Mouse (Mus musculus): Measurements from ENCODE around the gene Crat. TPM values are rescaled to one million over a fixed set of nuclear protein-coding genes. Genes with fewer than 3 reads are reported as not detected.
"Not testable (repeated sequence)": the region's sequence is repeated elsewhere in the genome, so short reads cannot be mapped to it uniquely, and the experiment has no call there.

The Crat gene
- total RNA-seq, 1 experiment from 2014 or later = 16.2 TPM

DNA sequence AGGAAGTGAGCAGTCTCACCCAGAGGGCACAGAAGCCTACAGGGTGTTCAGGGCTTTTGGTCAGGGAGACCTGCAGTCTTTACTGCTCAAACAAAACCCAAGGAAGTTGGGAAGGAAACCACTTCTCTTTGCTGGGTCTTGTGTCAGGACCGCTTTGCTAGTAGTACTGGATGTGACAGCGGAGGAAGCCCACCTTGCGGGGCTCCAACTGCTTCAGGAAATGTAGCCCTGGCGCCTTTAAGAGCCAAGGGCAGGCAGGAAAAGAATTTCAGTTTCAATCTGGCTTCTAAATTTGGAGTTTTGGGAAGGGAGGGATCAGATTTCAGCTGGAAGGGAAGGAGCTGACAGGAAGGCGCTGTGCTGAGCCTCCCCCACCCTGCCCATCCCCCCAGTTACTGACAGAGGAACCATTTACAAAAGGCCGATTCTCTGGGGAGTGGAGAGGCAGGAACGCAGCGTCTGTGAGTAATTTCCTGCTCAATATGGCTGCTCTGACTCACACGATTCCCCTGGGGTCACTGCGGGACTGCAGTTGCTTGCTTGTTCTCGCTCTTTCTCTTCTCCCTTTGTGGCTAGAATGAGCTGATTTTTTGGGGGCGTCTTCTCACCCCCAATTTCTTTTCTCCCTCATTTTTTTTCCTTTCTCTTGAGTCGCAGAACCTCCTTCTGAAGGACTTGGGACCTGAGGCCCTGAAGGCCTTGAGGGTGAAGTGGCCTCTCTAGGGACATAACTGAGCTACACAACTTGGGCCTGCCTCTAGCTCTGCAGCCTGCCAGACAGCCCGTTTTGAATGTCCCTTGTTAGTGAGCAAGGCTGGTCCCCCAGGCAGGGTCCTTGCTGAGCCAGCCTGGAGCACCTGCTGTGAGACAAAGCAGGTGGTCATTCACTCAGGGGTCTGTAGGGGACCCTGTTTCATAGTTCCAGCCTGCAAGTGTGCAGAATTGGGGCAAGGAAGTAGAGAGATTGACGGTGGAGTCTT is 26.2 kb upstream of the Crat start:
- ATAC-seq (ENCODE audit: extremely low read depth, insufficient number of reproducible peaks, low FRiP score, poor library complexity, severe bottlenecking) = peak; percentile 69

GRCm38 (mm10) chr2:30440701-30441517 is 25.3 kb upstream of the Crat start:
- ATAC-seq (ENCODE audit: extremely low read depth, insufficient number of reproducible peaks, low FRiP score, poor library complexity, severe bottlenecking) = peak; percentile 78

- no peak for ATAC-seq (ENCODE audit: extremely low read depth, insufficient number of reproducible peaks, low FRiP score, poor library complexity, severe bottlenecking)
Observed at GRCm38 (mm10) chr2:30440211-30440700, 24.6 kb upstream of the Crat start.

DNA sequence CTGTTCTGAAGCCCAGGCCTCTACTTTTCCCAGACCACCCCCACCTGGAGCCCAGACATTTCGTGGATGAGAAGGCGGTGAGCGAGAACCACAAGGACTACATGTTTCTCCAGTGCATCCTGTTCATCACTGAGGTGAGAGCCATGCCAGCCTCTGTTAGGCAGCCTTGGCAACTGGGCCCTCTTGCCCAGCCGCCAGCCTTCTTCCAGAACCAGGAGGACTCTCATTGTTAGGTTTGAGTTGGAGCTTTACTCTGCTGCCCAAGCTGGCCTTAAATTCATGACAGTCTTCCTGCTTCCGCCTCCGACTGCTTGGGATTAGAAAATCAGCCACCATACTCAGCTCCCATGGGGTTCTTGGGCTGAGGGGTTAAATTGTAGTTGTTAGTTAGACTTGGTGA is 24.0 kb upstream of the Crat start:
- no peak for ATAC-seq (ENCODE audit: extremely low read depth, insufficient number of reproducible peaks, low FRiP score, poor library complexity, severe bottlenecking)

DNA sequence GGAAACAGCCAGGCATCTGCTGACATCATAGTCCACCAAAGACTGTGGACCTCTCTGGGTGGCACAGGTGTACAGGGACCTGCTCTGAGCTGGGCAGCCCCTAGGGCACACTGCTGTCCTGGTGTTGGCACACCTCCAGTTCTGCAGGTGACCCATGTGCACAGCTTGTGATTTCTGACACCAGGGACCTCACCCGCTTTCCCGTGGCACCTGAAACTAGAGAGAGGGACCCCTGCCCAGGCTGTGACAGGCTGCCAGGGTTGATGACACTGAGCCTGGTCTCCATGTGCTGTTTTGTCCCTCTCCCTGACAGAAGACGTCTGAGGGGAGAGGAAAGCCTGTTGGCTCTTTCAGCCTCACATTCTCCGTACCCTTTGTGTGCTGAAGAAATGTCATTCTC is 22.2 kb upstream of the Crat start:
- ATAC-seq (ENCODE audit: extremely low read depth, insufficient number of reproducible peaks, low FRiP score, poor library complexity, severe bottlenecking) = no peak

- no peak for ATAC-seq (ENCODE audit: extremely low read depth, insufficient number of reproducible peaks, low FRiP score, poor library complexity, severe bottlenecking)
Observed at GRCm38 (mm10) chr2:30436809-30437208, 21.2 kb upstream of the Crat start.

DNA sequence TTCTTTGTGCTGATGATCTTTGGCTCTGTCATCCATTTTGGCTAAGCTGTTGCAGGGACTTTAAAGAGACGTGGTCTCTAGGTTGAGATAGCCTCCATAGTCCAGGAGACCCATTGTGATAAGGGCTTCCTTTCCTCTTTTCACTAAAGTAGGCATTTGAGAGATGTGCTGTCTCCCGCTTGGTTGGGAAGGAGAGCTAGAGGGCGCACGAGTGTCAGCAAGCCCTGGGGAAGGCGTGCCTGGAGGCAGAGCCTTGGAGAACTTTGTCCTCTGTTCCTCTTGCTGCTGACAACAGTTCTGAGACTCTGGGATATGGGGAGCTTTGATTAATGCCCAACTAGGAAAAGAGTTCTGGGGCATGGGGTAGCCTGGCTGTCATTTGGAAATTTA is 20.5 kb upstream of the Crat start:
- no peak for ATAC-seq (ENCODE audit: extremely low read depth, insufficient number of reproducible peaks, low FRiP score, poor library complexity, severe bottlenecking)

DNA sequence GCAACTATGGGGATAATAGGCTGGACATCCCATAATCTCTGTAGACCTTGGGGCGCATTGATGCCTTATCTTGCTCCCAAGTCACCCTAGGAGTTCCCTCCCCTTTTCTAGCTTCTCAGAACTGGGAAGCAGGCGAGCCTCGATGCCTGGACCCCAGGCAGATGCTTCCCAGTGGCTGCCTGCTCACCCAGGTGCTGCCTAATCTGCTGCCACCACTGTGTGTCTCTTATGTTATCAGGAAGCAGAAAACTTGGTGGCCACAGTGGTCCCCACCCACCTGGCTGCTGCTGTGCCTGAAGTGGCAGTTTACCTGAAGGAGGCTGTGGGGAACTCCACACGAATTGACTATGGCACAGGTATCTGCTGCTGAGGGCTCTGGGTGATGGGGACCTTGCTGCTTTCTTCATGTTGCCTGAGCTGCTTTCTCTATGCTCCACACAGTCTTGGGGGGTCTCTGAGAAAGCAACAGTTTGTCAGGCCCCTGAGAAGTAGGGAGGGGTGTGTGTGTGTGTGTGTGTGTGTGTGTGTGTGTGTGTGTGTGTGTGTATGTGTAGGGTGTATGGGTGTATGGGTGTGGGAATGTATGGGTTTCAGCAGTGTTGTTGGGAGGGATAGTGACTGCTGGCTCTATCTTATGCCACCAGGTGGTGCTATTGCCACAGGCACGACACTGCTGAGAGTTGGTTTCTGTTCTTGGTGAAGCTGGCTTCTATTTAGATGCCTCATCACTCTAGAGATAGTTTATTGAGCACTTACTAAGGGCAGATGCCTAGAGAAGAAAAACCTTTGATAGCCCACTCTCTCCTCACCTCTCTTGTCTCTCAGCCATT is 19.9 kb upstream of the Crat start:
- ATAC-seq (ENCODE audit: extremely low read depth, insufficient number of reproducible peaks, low FRiP score, poor library complexity, severe bottlenecking) = peak; percentile 71

GRCm38 (mm10) chr2:30429156-30429555 is 13.5 kb upstream of the Crat start:
- no peak for ATAC-seq (ENCODE audit: extremely low read depth, insufficient number of reproducible peaks, low FRiP score, poor library complexity, severe bottlenecking)

DNA sequence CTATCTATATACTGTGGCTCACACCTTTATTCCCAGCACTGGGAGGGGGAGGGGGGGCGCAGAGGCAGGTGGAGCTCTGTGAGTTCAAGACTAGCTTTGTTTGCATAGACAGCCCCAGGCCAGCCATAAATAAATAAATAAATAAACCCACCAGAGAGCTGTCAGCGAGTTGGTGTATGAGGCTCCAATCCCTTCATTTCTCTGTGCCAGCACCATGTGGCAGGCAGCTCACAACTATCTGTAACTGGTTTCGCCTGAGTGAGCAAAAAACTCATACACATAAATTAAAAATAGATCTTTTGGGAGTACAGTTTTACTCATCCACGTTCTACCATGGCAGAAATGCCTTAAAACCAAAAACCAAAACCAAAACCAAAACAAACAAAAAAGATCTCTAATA is 5.8 kb upstream of the Crat start:
- ATAC-seq (ENCODE audit: extremely low read depth, insufficient number of reproducible peaks, low FRiP score, poor library complexity, severe bottlenecking) = no peak

- ATAC-seq (ENCODE audit: extremely low read depth, insufficient number of reproducible peaks, low FRiP score, poor library complexity, severe bottlenecking) = no peak
Observed at GRCm38 (mm10) chr2:30419112-30419511, 3.5 kb upstream of the Crat start.

GRCm38 (mm10) chr2:30418259-30418658 is 2.6 kb upstream of the Crat start:
- no peak for ATAC-seq (ENCODE audit: extremely low read depth, insufficient number of reproducible peaks, low FRiP score, poor library complexity, severe bottlenecking)

GRCm38 (mm10) chr2:30417595-30418165 is 2.1 kb upstream of the Crat start:
- ATAC-seq (ENCODE audit: extremely low read depth, insufficient number of reproducible peaks, low FRiP score, poor library complexity, severe bottlenecking) = no peak

- not testable (repeated sequence) for ATAC-seq (ENCODE audit: extremely low read depth, insufficient number of reproducible peaks, low FRiP score, poor library complexity, severe bottlenecking)
Observed at GRCm38 (mm10) chr2:30417154-30417553, 1.5 kb upstream of the Crat start.

- no peak for ATAC-seq (ENCODE audit: extremely low read depth, insufficient number of reproducible peaks, low FRiP score, poor library complexity, severe bottlenecking)
Observed at GRCm38 (mm10) chr2:30416649-30416965, 994 bp upstream of the Crat start.

- ATAC-seq (ENCODE audit: extremely low read depth, insufficient number of reproducible peaks, low FRiP score, poor library complexity, severe bottlenecking) = peak; percentile 54
Observed at GRCm38 (mm10) chr2:30415936-30416648, 479 bp upstream of the Crat start, which contains the start of gene Ptpa. Ptpa (plus strand) TSS chr2:30416039.

- no peak for ATAC-seq (ENCODE audit: extremely low read depth, insufficient number of reproducible peaks, low FRiP score, poor library complexity, severe bottlenecking)
Observed at GRCm38 (mm10) chr2:30414681-30415080, 932 bp downstream of the Crat start.

DNA sequence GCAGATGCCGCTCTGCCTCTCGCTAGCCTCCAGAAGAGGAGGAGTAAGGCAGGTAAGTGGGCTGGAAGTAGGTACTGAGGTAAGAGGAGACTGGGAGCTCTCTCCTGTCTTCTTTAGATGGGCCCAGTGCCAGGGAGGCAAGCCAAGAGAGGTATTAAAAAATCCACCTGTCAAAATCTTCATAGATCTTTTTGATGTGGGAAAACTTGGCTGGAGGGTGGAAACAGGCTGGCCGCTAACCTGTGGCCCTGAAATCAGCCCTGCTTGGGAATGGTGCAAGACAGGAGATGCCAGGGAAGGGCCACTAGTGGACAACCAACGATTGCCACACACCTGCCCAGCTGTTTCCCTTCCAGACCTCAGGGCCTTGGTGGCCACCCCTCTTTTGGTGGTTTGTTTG is 1.5 kb downstream of the Crat start:
- ATAC-seq (ENCODE audit: extremely low read depth, insufficient number of reproducible peaks, low FRiP score, poor library complexity, severe bottlenecking) = no peak

Measured in neutrophil, adult 5-6 weeks (primary cell).